Mouse (Mus musculus) embryonic fibroblast, embryonic 13.5 days (primary cell): ENCODE measurements around the gene Wdr83.

ENCODE experiments used
- CTCF ChIP-seq: IDR thresholded peaks from 2 replicates; pipeline ENCODE4 v1.5.1; 2011; ENCODE audit warnings: mild to moderate bottlenecking, control low read depth, low read length, moderate library complexity, borderline replicate concordance; ENCODE audit not compliant: insufficient read depth
- POLR2A ChIP-seq: IDR thresholded peaks from 2 replicates; pipeline ENCODE4 v1.6.1; 2011; ENCODE audit warnings: low read depth, mild to moderate bottlenecking, control low read depth, low read length, moderate library complexity

DNA sequence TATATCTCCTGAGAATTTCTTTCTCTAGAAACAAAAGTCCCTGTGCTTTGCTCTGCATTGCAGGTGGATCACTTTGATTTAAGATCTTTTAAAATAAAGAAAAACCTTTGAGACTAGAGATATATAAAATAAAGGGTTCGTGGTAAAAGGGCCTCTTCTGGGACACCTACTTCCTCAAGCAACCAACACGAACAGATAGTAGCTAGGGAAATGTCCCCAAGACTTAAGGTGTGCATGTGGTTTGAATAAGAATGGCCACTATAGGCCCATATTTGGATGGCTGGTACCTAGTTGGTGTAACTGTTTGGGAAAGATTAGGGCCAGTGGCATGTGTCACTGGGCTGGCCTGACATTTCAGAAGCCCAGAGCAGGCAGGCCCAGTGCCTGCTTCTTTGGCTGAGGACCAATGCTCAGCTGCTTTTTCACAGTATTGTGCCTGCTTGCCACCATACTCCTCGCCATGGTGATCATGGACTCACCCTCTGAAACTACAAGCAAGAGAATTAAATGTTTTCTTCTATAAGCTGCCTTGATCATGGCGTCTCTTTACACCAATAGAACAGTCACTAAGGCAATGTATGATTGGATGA is 19.1 kb upstream of the Wdr83 start:
- TF ChIP-seq POLR2A (no peak), CTCF (no peak)
